Mouse (Mus musculus) E14TG2a.4 (cell line): ENCODE results near the gene Fibin.

Source experiments
- CTCF ChIP-seq: conservative IDR thresholded peaks from 2 replicates; pipeline ENCODE4 v1.5.1; 2014; ENCODE audit warnings: low read length
- NANOG ChIP-seq: IDR thresholded peaks from 2 replicates; pipeline ENCODE4 v1.6.1; 2014; ENCODE audit warnings: borderline replicate concordance, low read length, mixed read lengths
- POU5F1 ChIP-seq: IDR thresholded peaks from 2 replicates; pipeline ENCODE4 v1.6.1; 2014; ENCODE audit warnings: low read length, borderline replicate concordance

DNA sequence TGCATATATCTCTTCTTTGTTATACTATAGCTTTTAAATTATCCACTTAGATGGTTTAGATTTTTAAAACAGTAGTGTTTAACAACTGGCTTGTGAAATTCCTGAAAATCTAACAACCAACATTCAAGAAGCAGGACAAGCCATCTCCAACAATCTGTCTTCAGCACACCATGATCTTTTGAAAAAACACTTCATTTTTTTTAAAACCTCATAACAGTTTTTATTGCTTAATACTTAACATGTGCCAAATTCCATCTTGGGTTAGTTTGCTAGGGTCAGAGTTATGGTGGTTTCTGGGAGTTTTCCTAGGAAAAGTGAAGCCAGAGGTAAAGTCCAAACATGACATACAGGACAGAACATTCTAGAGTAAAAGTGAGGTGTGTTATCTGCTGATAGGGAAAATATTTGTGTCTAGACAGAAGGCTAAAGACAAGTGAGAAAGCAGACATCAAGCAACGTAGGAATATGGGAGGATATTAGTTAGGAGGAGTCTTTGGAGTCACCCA lies 4.5 kb upstream of the Fibin start:
- TF ChIP-seq CTCF (no peak), POU5F1 (no peak), NANOG (no peak)
